In the genomic region with DNA sequence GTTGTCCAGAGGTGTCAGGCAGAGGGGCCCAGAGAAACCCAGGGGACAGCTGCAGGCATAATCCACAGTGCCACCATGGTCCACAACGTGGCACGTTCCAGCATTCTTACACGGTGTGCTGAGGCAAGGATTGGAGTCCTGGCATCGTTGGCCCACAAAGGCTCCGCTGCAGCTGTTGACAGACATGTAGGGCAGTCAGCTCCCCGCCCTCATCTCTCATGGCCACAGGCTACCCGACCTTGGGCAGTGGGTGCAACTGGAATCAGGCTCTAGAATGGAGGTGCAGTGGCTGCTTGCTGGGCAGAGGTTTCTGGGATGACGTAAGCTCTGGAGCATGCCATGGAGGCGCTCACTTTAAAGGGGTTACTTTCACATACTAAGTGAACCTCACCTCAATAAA, we compare ENCODE assay signal across 12 mouse cellular contexts. TPM values are rescaled to one million over a fixed set of nuclear protein-coding genes. Genes with fewer than 3 reads are reported as not detected.
DNase-seq lines count a peak whose midpoint lies in the region; ATAC-seq and TF ChIP-seq lines count a peak whose summit lies in the region.
"Had no signal": no experiment of that assay in that cellular context is flagged by ENCODE, and none has a peak within 500 bp of the region (broad histone marks: within the 10 kb centered on the region; RNA-seq: fewer than 3 reads in every experiment).

No protein-coding gene starts in this region.

- H3K4me2 ChIP-seq in lung, embryonic 15.5 days = no peak overlapping the region
- peak overlapping the region; percentile 45 for H3K4me2 ChIP-seq in forebrain, embryonic 14.5 days (ENCODE audit: low read length)
- H3K4me2 ChIP-seq in limb, embryonic 12.5 days = peak overlapping the region; percentile 30; the same call in 1 of the 2 replicates

- intact Hi-C loops in left cerebral cortex, postnatal 10 days (cut with DNase I) = loop anchor here (5.0 kb wide), 1 partner anchor 57 kb away; no protein-coding TSS in a partner anchor

- peaks cover 94% of the 10 kb centered on the region for H3K4me1 ChIP-seq in lung, embryonic 15.5 days
- H3K4me1 ChIP-seq in lung, adult 2 months (ENCODE audit: control insufficient read depth, insufficient read depth, low read length) = peaks cover 64% of the 10 kb centered on the region
- H3K4me1 ChIP-seq in forebrain, embryonic 14.5 days (ENCODE audit: control insufficient read depth, insufficient read depth, low read length) = peaks cover 71% of the 10 kb centered on the region
- H3K4me1 ChIP-seq in limb, embryonic 12.5 days (replicated peaks) = peaks cover 71% of the 10 kb centered on the region
- peaks cover 58% of the 10 kb centered on the region for H3K4me1 ChIP-seq in olfactory bulb, adult 2 months (ENCODE audit: control insufficient read depth, insufficient read depth, low read length)

- no peak overlapping the region for H3K9ac ChIP-seq in lung, embryonic 15.5 days
- H3K9ac ChIP-seq in forebrain, embryonic 14.5 days (ENCODE audit: low read length) = peak overlapping the region; percentile 50
- no peak overlapping the region; the same call in 1 of the 2 replicates for H3K9ac ChIP-seq in limb, embryonic 12.5 days (replicated peaks)

- H3K27me3 ChIP-seq in lung, embryonic 15.5 days = no peaks in the 10 kb centered on the region
- no peaks in the 10 kb centered on the region for H3K27me3 ChIP-seq in forebrain, embryonic 14.5 days (replicated peaks; ENCODE audit: control insufficient read depth, insufficient read depth, low read length)
- no peaks in the 10 kb centered on the region for H3K27me3 ChIP-seq in limb, embryonic 12.5 days

- no peak for TF ChIP-seq POLR2A in lung, adult 2 months (IDR thresholded peaks at IDR 0.05; ENCODE audit: borderline replicate concordance, extremely low read depth, low read depth, low read length)
- no peak for TF ChIP-seq POLR2A in olfactory bulb, adult 2 months (IDR thresholded peaks at IDR 0.05; ENCODE audit: insufficient read depth, low read depth, low read length)

- peaks cover 33% of the 10 kb centered on the region for H3K36me3 ChIP-seq in lung, embryonic 15.5 days
- peaks cover 46% of the 10 kb centered on the region for H3K36me3 ChIP-seq in forebrain, embryonic 14.5 days (ENCODE audit: control insufficient read depth, insufficient read depth, low read length)
- peaks cover 40% of the 10 kb centered on the region for H3K36me3 ChIP-seq in limb, embryonic 12.5 days

- no peaks in the 10 kb centered on the region for H3K9me3 ChIP-seq in lung, embryonic 15.5 days
- no peaks in the 10 kb centered on the region for H3K9me3 ChIP-seq in forebrain, embryonic 14.5 days (replicated peaks; ENCODE audit: control insufficient read depth, low read length)
- H3K9me3 ChIP-seq in limb, embryonic 12.5 days = no peaks in the 10 kb centered on the region

- H3K4me3 ChIP-seq in lung, embryonic 15.5 days = no peak overlapping the region
- H3K4me3 ChIP-seq in lung, adult 2 months (replicated peaks; ENCODE audit: extremely low read depth, low read depth, low read length) = no peak overlapping the region
- no peak overlapping the region for H3K4me3 ChIP-seq in forebrain, embryonic 14.5 days (ENCODE audit: low read depth, low read length)
- no peak overlapping the region for H3K4me3 ChIP-seq in limb, embryonic 12.5 days (replicated peaks)
- H3K4me3 ChIP-seq in olfactory bulb, adult 2 months (ENCODE audit: insufficient read depth, low read depth, low read length) = no peak overlapping the region

- no peak for TF ChIP-seq CTCF in lung, adult 2 months (IDR thresholded peaks at IDR 0.05; ENCODE audit: insufficient read depth, low read length)
- TF ChIP-seq CTCF in olfactory bulb, adult 2 months (IDR thresholded peaks at IDR 0.05; ENCODE audit: insufficient read depth, low read depth, low read length) = no peak

- ATAC-seq in lung, embryonic 15.5 days (ENCODE audit: borderline replicate concordance, extremely low read depth, low FRiP score, low TSS enrichment) = no peak
- peak; percentile 58 for ATAC-seq in forebrain, embryonic 14.5 days
- ATAC-seq in limb, embryonic 12.5 days (ENCODE audit: insufficient number of reproducible peaks, insufficient read depth, low FRiP score, low TSS enrichment, low read depth) = no peak

- 70% methylated on average over 9 of the region's 9 CpGs for WGBS in lung, embryonic 15.5 days
- 62% methylated on average over 9 of the region's 9 CpGs for WGBS in lung, adult 2 months
- WGBS in forebrain, embryonic 14.5 days = 12% methylated on average over 9 of the region's 9 CpGs
- 74% methylated on average over 9 of the region's 9 CpGs for WGBS in limb, embryonic 12.5 days
- 37% methylated on average over 9 of the region's 9 CpGs for WGBS in olfactory bulb, adult 2 months

- H3K27ac ChIP-seq in lung, embryonic 15.5 days = peak overlapping the region; percentile 9; the same call in 1 of the 2 replicates
- H3K27ac ChIP-seq in forebrain, embryonic 14.5 days (ENCODE audit: low read depth, low read length) = peak overlapping the region; percentile 98
- peak overlapping the region; percentile 80 for H3K27ac ChIP-seq in limb, embryonic 12.5 days
- H3K27ac ChIP-seq in olfactory bulb, adult 2 months (ENCODE audit: insufficient read depth, low read depth, low read length) = peak overlapping the region; percentile 39

- DNase-seq in lung, adult 2 months = no peak
- DNase-seq in forebrain, embryonic 14.5 days (ENCODE audit: low spot score) = no peak
- DNase-seq in left cerebral cortex, postnatal 10 days (ENCODE audit: extremely low spot score in 1 of 2, low spot score in 2 of 2) = no peak
- DNase-seq in gastrocnemius, adult 8-10 months (ENCODE audit: low spot score in 2 of 2) = no peak
- DNase-seq: cerebellum, postnatal 36 days; kidney, postnatal 14 days; liver; thymus, postnatal 36 days had no signal

RNA-seq across cellular contexts. Expression of a gene that starts 31.2 kb away (rescaled TPM):
- polyA plus RNA-seq in lung, embryonic 15.5 days (2015; fragmentation: Nextera tagmentation; extraction: Ambion mirVana) = 22.1 and 23.9 TPM in 2 replicates
- 108 and 124 TPM in 2 replicates for polyA plus RNA-seq in lung, adult 2 months (2012; rRNA removed)
- 30.3 and 32.3 TPM in 2 replicates for polyA plus RNA-seq in forebrain, embryonic 14.5 days (2014; fragmentation: Nextera tagmentation; extraction: Ambion mirVana)
- polyA plus RNA-seq in limb, embryonic 12.5 days (2016; fragmentation: Nextera tagmentation; extraction: Ambion mirVana) = 13.7 and 14.0 TPM in 2 replicates
- 48.1 TPM in 1 of 2 replicates, not detected in the other for polyA plus RNA-seq in olfactory bulb, adult 2 months (2012; ENCODE audit: insufficient read depth, insufficient read length, low replicate concordance, missing spikeins)
- 10 to 100 TPM; 26.4 to 30.5 TPM for total RNA-seq in left cerebral cortex, postnatal 10 days (2021)
- 1 to 10 TPM; 4.9 to 7.0 (median 5.2) TPM for total RNA-seq in gastrocnemius, adult 8-10 months (2022)
- total RNA-seq: MEL had no signal

RNA-seq across cellular contexts. Expression of a gene that starts 40.3 kb away (rescaled TPM):
- 18.2 and 21.3 TPM in 2 replicates for polyA plus RNA-seq in lung, embryonic 15.5 days (2015; fragmentation: Nextera tagmentation; extraction: Ambion mirVana)
- polyA plus RNA-seq in lung, adult 2 months (2012; rRNA removed) = 69.0 and 72.8 TPM in 2 replicates
- 23.4 and 24.6 TPM in 2 replicates for polyA plus RNA-seq in forebrain, embryonic 14.5 days (2014; fragmentation: Nextera tagmentation; extraction: Ambion mirVana)
- 25.6 and 33.0 TPM in 2 replicates for polyA plus RNA-seq in limb, embryonic 12.5 days (2016; fragmentation: Nextera tagmentation; extraction: Ambion mirVana)
- 122 TPM in 1 of 2 replicates, not detected in the other for polyA plus RNA-seq in olfactory bulb, adult 2 months (2012; ENCODE audit: insufficient read depth, insufficient read length, low replicate concordance, missing spikeins)
- 10 to 100 TPM; 43.6 to 46.3 TPM for total RNA-seq in left cerebral cortex, postnatal 10 days (2021)
- 10 to 100 TPM; 22.2 to 26.6 (median 24.3) TPM for total RNA-seq in gastrocnemius, adult 8-10 months (2022)

Comparison
In these comparisons a context has a peak if more than half of its experiments do, and no peak if none do; other contexts are left out.
1. H3K27ac ChIP-seq: peak in every context shown above with its lines; median percentile 98 in forebrain, embryonic 14.5 days; 80 in limb, embryonic 12.5 days; 39 in olfactory bulb, adult 2 months; 9 in lung, embryonic 15.5 days.